Mouse (Mus musculus): ENCODE results near the gene Hpca. TPM values are rescaled to one million over a fixed set of nuclear protein-coding genes. Genes with fewer than 3 reads are reported as not detected.

The Hpca gene
- polyA plus RNA-seq, 3 experiments from 2014 or later = not detected

GRCm38 (mm10) chr4:129136189-129136578, 14.3 kb upstream of the Hpca start:
- ATAC-seq = no peak

- no peak for ATAC-seq
Measured at GRCm38 (mm10) chr4:129135637-129136036, 13.8 kb upstream of the Hpca start.

GRCm38 (mm10) chr4:129134799-129135585, 13.2 kb upstream of the Hpca start:
- ATAC-seq = no peak

- peak; percentile 90 for ATAC-seq
Measured at GRCm38 (mm10) chr4:129130755-129131303, 9.0 kb upstream of the Hpca start.

GRCm38 (mm10) chr4:129130149-129130548, 8.3 kb upstream of the Hpca start:
- ATAC-seq = peak; percentile 58

GRCm38 (mm10) chr4:129129387-129129786, 7.6 kb upstream of the Hpca start:
- no peak for ATAC-seq

- no peak for ATAC-seq
Measured at GRCm38 (mm10) chr4:129128582-129129338, 6.9 kb upstream of the Hpca start.

- no peak for ATAC-seq
Measured at GRCm38 (mm10) chr4:129125736-129126451, 4.1 kb upstream of the Hpca start.

GRCm38 (mm10) chr4:129124652-129125146, 2.9 kb upstream of the Hpca start:
- ATAC-seq = no peak

GRCm38 (mm10) chr4:129122719-129123118, 883 bp upstream of the Hpca start:
- no peak for ATAC-seq

GRCm38 (mm10) chr4:129122107-129122506, 271 bp upstream of the Hpca start:
- no peak for ATAC-seq

GRCm38 (mm10) chr4:129120520-129121445, 1.1 kb downstream of the Hpca start:
- ATAC-seq = peak; percentile 52

- no peak for ATAC-seq
Measured at GRCm38 (mm10) chr4:129119708-129120107, 2.1 kb downstream of the Hpca start.

GRCm38 (mm10) chr4:129117720-129118510, 3.9 kb downstream of the Hpca start:
- ATAC-seq = no peak

GRCm38 (mm10) chr4:129116703-129117102, 5.1 kb downstream of the Hpca start:
- ATAC-seq = no peak

- peak; percentile 14 for ATAC-seq
Measured at GRCm38 (mm10) chr4:129113083-129113988, 8.5 kb downstream of the Hpca start.

GRCm38 (mm10) chr4:129112231-129112630, 9.6 kb downstream of the Hpca start:
- ATAC-seq = no peak

- ATAC-seq = no peak
Measured at GRCm38 (mm10) chr4:129111350-129111749, 10.5 kb downstream of the Hpca start.

- no peak for ATAC-seq
Measured at GRCm38 (mm10) chr4:129110804-129111203, 11.0 kb downstream of the Hpca start.

- ATAC-seq = no peak
Measured at GRCm38 (mm10) chr4:129108624-129109023, 13.2 kb downstream of the Hpca start.
